Mouse (Mus musculus) cortical plate, adult 2 months (tissue): ENCODE results near the gene Apol7b.

Experiments
- CTCF ChIP-seq: fragments of 200-500 bp; IDR thresholded peaks from 2 replicates; pipeline ENCODE4 v1.5.1; 2011; ENCODE audit warnings: mild to moderate bottlenecking, control low read depth, low read length; ENCODE audit not compliant: insufficient read depth; ENCODE audit errors: extremely low read depth
- POLR2A ChIP-seq: fragments of 200-500 bp; IDR thresholded peaks from 2 replicates; pipeline ENCODE4 v1.6.1; 2011; ENCODE audit warnings: mild to moderate bottlenecking, low read length, control low read depth; ENCODE audit not compliant: insufficient read depth; ENCODE audit errors: extremely low read depth

DNA sequence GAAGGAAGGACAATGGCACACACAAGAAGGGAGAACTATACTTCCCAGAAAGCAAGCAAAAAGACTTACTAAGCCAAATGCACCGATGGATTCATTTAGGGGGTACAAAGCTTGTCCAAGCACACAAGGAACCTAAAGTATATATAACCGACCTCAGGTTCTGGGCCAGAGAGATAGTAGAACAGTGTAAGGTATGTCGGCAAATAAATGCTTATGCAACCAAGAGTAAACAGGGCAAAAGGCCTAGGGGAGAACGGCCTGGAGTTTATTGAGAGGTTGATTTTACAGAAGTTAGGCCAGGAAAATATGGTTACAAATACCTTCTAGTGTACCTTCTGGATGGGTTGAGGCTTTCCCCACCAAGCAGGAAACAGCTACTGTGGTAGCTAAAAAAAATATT lies 69.9 kb downstream of the Apol7b start:
- TF ChIP-seq CTCF (no peak), POLR2A (no peak)
